Mouse (Mus musculus): ENCODE results near the gene Wdhd1.

Wdhd1 gene

GRCm38 (mm10) chr14:47222631-47223450, 53.8 kb downstream of the Wdhd1 start:
- 81% methylated on average over 11 of the region's 11 CpGs for WGBS

GRCm38 (mm10) chr14:47221567-47221966, 55.1 kb downstream of the Wdhd1 start:
- WGBS = 86% methylated on average over 11 of the region's 11 CpGs

GRCm38 (mm10) chr14:47220231-47221025, 56.2 kb downstream of the Wdhd1 start:
- 89% methylated on average over 8 of the region's 8 CpGs for WGBS

GRCm38 (mm10) chr14:47218766-47219606, 57.7 kb downstream of the Wdhd1 start:
- 85% methylated on average over 9 of the region's 9 CpGs for WGBS

DNA sequence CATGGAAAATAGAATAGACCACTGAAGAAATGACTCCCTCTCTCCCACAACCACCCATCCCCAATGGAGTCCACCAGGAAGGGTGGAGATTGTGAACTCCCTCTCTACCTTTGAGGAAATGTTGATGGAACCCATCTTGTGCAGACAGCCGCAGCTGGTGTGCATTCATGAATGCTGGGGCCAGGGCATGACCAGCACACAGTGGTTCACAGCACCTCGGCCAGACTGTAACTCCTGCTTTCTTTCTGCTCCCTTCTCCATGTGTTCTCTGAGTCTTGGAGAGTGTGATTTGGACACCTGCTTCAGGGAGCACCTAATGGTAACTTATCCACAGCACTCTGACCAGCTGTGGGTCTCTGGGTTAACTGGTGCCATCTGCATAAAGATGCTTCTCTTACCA, 60.1 kb downstream of the Wdhd1 start:
- 90% methylated on average over 2 of the region's 2 CpGs for WGBS

GRCm38 (mm10) chr14:47214367-47214766, 62.3 kb downstream of the Wdhd1 start:
- 84% methylated on average over 5 of the region's 5 CpGs for WGBS

GRCm38 (mm10) chr14:47213305-47213704, 63.4 kb downstream of the Wdhd1 start:
- WGBS = 84% methylated on average over 4 of the region's 4 CpGs

DNA sequence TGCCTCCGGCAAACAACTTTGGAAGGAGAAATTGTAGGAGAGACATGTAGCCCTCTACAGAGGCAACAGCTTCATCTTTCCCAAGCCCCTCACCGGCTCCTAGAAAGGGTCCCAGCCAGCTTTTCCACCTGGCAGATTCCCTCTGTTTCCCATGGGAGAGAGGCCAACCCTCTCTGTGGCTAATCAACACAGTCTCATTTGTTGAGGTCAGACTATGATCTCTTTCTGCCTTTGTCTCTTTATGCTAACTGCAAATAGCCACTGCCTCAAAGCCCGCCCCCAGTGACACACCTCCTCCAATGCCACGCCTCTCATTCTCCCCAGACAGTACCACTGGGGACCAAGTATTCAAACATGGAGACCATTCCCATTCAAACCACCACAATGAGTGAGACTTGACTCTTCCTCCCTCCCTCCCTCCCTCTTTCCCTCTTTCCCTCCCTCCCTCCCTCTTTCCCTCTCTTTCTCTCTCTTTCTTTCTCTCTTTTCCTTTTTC, 66.9 kb downstream of the Wdhd1 start:
- 76% methylated on average over 4 of the region's 4 CpGs for WGBS

DNA sequence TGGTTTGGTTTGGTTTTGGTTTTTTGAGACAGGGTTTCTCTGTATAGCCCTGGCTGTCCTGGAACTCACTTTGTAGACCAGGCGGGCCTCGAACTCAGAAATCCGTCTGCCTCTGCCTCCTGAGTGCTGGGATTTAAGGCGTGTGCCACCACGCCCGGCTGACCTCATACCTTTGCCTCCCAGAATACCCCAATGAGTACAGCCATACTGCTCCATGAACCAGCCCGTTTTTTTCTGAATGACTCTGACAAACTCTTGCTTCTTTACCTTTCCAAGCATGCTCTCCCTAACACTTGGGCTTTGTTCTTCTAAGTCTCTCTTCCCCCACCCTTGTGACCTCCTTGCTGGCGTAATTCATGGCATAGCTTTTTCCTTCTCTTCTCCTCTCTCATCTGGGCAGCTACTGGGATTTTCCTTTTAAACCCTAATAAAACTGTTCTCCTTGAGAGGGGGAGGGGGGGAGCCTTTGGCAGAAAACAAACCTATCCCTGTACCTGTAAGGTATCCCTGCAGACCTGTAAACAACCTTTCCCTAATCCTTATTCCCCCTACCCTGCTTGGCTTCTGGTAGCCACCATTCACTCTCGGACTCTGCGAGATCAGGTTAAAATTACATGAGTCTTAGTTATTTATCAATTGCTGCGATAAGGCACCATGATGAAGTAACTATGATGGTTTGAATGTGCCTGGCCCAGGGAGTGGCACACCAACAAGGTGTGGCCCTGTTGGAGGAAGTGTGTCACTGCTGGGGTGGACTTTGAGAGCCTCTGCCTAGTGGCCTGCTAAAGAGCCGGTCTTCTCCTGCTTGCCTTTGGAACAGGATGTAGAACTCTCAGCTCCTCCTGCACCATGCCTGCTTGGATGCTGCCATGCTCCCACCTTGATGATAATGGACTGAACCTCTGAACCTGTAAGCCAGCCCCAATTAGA, 67.8 kb downstream of the Wdhd1 start:
- 94% methylated on average over 12 of the region's 12 CpGs for WGBS

GRCm38 (mm10) chr14:47206601-47207000, 70.1 kb downstream of the Wdhd1 start:
- 95% methylated on average over 3 of the region's 3 CpGs for WGBS

DNA sequence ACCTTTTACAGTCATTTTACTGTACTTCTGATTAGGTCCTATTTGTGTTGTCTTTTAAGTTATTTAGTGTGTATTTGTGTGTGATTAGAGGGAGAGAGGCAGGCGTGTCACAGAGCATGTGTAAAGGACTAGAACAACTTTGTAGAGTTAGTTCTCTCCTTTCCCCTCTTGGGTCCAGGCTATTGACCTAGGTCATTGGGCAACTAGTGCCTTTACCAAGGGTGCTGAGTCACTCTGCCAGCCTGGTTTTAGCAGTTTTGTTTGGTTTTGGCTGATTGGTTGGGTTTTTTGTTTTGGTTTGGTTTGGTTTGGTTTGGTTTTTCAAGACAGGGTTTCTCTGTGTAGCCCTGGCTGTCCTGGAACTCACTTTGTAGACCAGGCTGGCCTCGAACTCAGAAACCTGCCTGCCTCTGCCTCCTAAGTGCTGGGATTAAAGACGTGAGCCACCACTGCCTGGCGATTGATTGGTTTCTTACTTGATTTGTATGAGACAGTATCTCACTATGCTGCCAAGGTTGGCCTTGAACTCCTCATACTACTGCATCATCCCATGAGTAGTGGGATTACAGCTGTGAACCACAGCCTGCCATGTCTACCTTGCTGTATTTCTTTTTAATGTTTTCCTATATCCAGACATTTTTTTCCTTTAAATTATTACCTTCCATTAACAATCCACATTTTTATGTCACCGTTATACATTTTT, 71.2 kb downstream of the Wdhd1 start:
- 94% methylated on average over 5 of the region's 5 CpGs for WGBS

GRCm38 (mm10) chr14:47197340-47197739, 79.3 kb downstream of the Wdhd1 start:
- WGBS = 49% methylated on average over 3 of the region's 3 CpGs

GRCm38 (mm10) chr14:47196711-47197110, 79.9 kb downstream of the Wdhd1 start:
- 75% methylated on average over 8 of the region's 8 CpGs for WGBS

GRCm38 (mm10) chr14:47194096-47194495, 82.6 kb downstream of the Wdhd1 start:
- WGBS = 35% methylated on average over 4 of the region's 4 CpGs

- 86% methylated on average over 6 of the region's 6 CpGs for WGBS
These were observed 83.2 kb downstream of the Wdhd1 start for GRCm38 (mm10) chr14:47193506-47193905.

DNA sequence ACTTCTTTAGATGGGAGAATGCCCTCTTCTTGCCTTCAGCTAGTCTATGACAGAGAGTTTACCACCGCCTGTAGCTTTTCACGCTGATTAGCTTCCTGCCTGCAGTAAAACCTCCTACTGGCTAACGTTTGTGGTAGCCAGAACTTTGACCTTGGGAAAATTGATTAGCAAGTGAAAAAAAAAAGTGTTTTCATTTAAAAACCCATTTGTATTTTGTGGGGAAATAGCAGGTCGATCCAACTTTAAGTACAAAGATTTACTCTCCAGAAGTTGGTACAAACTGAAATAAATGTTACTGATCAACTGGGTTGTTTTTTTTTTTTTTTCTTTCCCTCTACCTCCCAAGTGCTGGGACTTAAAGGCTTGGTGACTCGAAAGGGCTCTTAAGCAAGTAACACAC, 84.8 kb downstream of the Wdhd1 start:
- WGBS = 80% methylated on average over 5 of the region's 5 CpGs
